Mouse (Mus musculus) heart, embryonic 10.5 days (tissue): ENCODE measurements around the gene Setd1b. TPM values are rescaled to one million over a fixed set of nuclear protein-coding genes. Genes with fewer than 3 reads are reported as not detected.

ENCODE experiments used
- polyA plus RNA-seq: library from polyadenylated mRNA; unstranded; fragments of >200 nt; fragmentation: Nextera tagmentation; extraction: Ambion mirVana; gene quantifications from 2 replicates; pipeline ENCODE4 v1.2.1, GENCODE M21; 2016

The Setd1b gene
- polyA plus RNA-seq, 1 experiment from 2014 or later: 9.8 TPM

Other genes with a start within 250 kb of the Setd1b start
- gene Kdm2b, start 152.4 kb upstream of the Setd1b start, polyA plus RNA-seq: 35.5 and 47.1 TPM in 2 replicates
- gene Orai1, start 127.1 kb upstream of the Setd1b start, polyA plus RNA-seq: 13.4 and 14.4 TPM in 2 replicates
- gene Morn3, start 95.2 kb upstream of the Setd1b start, polyA plus RNA-seq: not detected in 2 replicates
- gene Tmem120b, start 73.8 kb upstream of the Setd1b start, polyA plus RNA-seq: 13.6 and 14.3 TPM in 2 replicates
- 1.5 and 1.7 TPM in 2 replicates for gene Rhof, start 9.5 kb upstream of the Setd1b start, polyA plus RNA-seq
- gene Psmd9, start 27.2 kb downstream of the Setd1b start, polyA plus RNA-seq: 73.2 and 85.3 TPM in 2 replicates
- gene Hpd, start 40.5 kb downstream of the Setd1b start, polyA plus RNA-seq: 0.35 TPM in 1 of 2 replicates, not detected in the other
- gene Wdr66, start 109.9 kb downstream of the Setd1b start, polyA plus RNA-seq: 0.53 and 0.79 TPM in 2 replicates
- gene Bcl7a, start 201.6 kb downstream of the Setd1b start, polyA plus RNA-seq: 16.3 and 21.9 TPM in 2 replicates